Mouse (Mus musculus) Muller cell, postnatal 12 days (primary cell): ENCODE data around the gene Mx1.

Experiments
- DNase-seq: peaks from one replicate; pipeline ENCODE4 v3.0.0-alpha.2; 2015; ENCODE audit errors: inconsistent ontology term

The Mx1 gene

DNA sequence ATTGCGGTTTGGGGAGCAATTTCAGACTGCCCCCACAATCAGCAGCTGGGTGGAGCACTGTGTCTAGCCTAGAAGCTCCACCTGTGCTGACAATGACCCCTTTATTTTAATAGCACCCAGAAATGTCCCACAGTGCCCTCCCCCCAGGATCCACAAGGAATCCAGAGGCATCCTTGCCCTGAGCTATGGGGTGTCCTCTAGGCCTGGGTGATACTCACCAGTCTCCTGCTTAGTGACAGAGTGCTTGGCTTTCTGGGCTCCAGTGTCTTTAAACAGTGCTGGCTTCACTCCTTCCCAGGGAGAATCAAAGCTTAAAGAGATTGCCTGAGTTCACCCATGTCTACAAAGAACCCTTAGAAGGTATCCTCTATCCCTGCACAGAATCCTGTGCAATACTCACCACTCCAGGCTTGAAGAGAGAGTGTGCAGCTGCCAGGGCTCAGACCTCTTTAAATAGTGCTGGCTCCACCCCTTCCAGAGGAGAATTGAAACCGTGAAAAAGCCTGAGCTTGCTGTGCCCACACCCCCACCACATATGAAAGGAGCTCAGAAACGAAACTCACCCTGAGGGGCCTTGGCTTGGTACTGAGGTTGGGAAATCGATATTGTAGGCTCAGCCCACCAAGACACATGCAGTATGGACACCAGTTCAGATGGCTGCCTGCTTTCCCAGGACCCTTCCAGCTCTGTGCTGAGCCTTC, at the start of gene Mx1:
Gene Mx1, minus strand, starts transcription at position 427 of the 701 bp plus-strand sequence.
- DNase-seq = peak; percentile 21

DNA sequence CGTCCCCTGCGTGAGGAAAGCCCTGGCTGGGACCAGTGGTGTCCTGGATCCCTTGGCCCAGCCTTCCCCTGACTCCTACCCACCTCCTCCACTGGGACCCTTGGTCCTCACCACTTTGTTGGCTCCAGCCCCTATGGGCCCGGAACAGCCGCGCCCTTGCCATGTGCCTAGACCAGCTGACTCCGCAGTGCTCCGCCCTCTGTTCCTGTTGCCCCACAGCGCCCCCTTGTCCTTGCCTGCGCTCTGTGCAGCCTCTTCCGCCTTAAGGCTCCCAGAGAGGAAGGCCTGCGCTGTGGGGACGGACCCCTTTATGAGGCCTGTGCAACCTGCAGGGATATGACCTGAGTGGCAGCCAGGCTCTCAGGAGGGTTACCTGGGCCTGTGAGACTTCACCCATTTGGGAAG, 49.6 kb upstream of the Mx1 start:
- DNase-seq = no peak

DNA sequence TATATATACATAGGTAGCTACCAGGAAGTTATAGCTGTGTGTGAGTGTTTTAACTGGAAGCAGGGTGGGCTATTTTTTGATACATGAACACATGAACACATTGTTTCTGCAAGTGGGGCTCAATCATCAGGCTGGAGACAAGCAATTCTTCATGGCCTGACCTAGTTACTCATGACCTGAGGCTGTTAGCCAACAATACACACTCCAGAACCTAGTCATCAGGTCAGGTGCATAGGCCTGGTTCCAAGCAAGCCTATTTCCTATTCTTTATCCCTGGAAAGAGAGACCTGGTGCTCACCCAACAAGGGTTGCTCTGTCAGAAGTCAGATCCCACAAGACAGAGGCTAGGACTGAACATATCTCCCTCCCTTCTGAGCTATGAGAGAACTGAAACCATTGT, 48.8 kb upstream of the Mx1 start:
- peak; percentile 19 for DNase-seq

DNA sequence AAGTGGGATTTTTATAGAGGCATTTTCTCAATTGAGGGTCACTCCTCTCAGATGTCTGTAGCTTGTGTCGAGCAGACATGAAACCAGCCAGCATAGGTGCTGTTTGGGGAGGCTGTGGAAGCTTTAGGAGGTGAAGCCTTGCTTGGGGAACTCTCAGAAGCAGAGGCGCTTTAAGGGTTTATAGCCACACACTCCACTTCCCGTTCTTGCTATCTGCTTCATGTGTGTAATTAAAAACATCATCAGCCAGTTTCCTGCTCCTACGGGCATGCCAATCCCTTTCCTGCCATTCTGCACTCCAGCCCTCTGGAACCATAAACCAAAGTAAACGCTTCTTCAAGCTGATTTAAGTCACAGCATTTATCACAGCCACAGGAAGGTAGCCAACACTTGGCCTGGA, 48.1 kb upstream of the Mx1 start:
- DNase-seq = no peak

DNA sequence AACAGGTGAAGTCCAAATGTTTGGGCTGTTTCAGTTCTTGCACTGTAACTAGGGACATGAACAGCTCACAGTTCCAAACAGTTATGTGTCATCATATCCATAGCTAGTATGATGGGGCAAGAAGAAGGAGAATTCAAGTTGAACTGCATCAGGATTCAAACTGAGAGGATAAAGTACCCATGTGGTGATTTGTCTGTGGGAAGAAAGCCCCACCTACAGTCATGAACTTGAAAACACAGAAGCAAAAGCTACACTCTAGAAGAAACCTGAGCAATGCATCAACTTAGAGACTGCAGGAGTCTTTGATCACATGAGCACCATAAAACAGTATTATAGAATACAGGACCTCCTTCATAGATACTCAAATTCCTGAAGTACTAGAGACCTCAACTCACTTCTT, 45.1 kb upstream of the Mx1 start:
- DNase-seq = no peak

DNA sequence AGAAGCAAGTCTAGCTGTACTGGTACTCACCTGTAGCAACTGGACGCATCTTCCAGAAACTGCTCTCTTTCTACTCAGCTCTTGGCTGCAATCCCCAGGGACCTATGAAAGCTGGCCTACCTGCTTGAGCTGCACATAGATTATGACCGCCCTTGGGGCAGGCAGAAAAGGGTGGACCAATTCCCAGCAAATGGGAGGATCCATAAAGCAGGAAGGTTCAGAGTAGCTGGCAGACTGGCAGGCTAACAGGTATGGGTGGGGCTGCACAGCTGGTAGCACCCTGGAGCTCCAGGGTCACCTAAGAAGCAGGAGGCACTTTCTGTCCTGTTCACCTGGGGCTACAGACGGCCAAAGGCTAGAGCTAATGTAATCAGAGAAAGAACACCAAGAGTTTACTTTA, 42.1 kb upstream of the Mx1 start:
- DNase-seq = no peak

DNA sequence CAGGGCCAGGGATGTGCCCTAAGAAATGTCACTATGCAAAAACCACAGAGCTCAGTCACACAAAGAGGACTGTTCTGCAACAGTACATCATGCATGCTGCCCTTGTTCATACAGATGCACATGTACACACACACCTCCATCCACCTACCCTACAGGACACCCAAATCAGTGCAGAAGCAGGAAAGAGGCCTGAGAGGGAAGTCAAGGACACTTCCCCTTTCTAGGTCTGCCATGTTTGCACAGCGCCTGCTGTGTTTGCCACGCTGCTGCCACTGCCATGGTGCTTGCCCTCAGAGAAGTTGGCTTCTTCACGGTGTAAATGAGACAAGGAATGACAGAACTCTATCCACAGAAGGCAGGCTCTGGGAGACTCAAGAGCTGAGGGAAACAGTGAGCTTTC, 41.1 kb upstream of the Mx1 start:
- no peak for DNase-seq

DNA sequence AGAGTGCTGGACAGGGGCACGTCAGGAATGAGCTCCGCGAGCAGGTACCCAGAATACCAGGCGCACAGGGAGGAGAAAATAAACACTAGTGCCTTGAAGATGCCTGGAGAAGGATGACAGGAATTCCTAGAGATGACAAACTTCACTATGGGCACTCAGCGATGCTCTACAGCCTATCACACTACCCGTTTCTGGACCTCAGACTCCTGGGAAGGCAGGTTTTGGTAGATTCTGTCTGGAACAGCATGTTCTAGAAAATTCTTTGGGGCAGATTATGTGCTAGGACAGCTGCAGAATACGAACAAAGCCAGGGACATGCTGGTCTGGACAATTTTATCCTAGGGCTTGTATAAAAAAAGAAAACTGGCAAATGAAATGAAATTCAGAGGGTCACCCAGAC, 38.2 kb upstream of the Mx1 start:
- DNase-seq = no peak

DNA sequence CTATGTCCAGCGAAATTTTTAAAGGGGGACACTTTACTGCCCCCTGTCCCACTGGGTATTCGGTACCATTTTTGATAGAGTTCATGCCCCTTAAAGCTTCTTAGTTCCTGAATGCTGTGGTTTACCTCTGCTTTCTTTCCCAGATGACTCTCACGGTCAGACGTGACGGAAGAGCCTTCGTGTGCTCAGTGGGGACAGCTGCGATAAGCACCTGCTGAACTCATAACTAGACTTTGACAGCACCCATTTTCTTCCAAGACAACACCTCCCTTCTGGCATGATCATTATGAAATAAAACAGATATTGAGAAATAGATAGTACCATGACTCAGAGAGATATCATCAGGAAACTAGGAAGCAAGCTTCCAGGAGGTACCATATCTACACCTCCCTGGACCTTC, 36.7 kb upstream of the Mx1 start:
- DNase-seq = no peak

DNA sequence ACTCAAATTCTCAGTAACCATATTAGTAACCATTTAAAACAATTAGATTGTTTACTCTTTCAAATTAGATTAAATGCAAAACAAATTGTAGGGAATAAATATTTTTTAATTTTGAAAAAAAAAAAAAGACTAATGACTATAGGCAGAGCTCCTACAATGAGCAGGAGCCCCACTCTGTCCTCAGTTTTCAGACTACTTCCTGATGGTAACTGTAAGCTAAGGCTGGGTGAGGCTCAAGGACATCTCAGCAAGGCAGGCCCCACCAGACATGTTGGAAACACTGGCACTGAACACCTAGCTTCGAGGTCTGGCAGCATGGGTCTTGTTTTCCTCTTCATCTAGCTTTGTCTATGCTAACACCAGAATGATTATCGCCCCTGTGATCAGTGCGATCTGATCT, 35.4 kb upstream of the Mx1 start:
- no peak for DNase-seq

DNA sequence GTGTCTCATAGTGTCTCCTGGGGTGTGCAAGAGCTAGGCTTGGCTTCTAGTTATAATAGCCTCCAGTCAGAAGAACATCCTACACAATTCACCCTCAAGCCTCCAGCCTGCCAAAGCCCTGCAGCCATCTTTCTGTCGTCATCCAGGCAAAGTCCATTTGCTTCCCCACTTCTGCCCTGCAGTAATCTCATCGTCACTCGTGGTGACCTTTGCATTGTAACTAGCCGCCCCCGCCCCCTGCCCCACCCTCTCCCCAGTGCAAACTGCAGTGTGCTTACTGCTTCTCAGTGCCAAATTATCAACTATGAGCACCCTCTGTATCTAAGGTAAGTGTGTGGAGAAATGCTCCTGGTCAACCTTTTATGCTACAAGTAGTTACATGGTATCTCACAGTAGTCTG, 35.0 kb upstream of the Mx1 start:
- no peak for DNase-seq

DNA sequence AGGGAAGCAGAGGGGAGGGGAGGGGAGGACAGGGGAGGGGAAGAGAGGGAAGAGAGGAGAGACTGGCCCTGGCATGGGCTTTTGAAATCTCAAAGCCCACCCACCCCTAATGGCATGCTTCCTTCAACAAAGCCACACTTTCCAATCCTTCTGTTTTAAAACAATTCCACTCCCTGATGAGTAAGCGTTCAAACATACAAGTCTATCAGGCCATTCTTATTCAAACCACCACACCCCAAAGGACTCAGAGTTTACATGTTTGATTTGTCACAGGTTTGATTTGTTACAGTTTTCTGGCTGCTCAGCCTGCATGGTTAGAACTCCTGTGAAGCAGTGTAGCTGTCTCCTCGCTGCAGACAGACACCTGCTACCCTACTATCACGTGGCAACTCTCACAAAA, 33.3 kb upstream of the Mx1 start:
- DNase-seq = no peak

DNA sequence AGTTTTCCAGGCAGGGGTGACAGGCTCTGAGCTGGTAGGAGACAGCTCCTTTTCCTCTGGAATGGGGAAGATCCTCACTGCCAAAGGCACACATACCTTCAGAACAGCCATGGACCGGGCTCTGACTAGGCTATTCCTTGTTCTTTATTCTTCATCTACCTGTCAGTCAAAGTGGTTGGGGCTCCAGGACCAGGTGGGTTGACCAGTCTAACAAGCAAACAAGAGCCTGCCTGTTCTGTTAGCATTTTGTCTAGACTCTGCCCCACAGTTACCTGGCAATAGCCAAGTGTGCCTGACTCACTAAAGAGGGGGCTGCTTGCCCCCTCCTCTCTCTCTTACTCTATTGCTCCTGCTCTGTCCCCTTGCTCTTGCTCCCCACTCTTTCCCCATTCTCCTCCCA, 29.7 kb upstream of the Mx1 start:
- DNase-seq = no peak

DNA sequence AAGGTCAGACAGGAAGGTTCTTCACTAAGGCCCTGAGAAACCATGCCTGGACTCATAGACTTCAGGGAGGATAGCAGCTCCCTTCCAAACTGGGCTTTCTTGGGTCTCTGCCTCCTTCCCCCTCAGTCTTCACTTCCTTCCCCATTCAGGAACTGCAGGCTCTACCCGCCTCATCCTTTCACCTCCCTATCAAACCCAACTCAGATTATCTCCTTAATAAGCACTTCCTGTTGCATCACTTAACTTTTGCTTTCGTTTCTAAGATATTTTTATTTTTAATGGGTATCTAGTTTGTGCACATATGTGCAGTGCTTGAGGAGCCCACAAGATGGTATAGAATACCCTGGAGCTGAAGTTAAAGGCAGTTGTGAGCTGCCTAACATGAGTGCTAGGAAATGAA, 15.9 kb upstream of the Mx1 start:
- DNase-seq = no peak

DNA sequence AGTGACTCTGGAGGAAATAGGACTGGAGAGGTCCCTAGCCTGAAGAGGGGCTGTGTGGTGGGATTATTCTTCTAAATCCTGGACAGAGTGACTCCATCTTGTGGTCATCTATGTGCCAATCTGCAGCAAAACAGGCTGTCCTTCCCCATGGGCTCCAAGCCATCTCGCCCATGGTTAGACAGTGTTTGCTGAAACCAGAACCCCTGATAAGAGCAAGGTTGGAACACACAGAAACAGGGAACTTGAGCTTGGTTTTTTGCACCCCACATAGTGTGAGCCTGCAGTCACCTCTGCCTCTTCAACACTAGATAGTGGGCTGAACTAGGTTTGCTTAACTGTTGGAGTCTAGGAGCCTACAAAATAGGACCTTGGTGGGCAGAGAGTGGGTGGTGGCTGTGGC, 13.8 kb upstream of the Mx1 start:
- DNase-seq = no peak

DNA sequence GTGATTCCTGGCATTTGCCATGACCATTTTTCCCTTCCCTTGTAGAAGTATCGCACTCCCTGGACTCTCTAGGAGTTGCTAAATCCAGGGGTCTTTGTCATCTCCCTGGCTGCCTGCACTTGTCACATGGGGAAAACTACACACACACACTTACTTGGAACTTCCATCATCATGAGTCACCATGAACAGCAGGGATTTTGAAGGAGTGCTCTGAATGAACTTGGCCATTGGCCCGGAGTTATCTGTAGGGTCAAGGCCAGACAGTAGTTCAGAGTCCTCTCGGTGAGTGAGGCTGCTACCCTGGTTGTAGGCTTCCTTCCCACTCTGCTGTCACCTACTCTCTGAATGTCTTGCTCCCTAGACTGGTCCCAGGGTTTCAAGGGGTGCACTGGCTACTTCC, 12.9 kb upstream of the Mx1 start:
- DNase-seq = peak; percentile 79

DNA sequence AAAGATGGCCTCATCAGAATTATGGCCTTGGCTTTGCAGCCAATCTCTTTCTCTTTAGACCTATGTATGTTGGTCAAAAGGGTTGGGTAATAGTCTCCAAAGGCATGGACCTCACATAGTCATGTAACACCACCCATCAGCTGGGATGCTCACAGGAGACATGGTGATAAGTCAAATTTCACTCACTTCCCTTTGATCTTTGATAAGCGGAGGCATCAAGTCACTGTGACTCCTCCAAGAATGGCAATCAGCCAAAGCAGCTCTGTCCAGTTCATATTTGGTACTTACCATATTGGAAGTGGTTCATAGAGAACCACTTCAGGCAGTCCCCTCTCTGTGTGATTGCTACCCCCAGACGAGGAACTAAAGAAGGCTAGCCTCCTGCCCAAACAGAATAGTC, 12.0 kb upstream of the Mx1 start:
- no peak for DNase-seq

DNA sequence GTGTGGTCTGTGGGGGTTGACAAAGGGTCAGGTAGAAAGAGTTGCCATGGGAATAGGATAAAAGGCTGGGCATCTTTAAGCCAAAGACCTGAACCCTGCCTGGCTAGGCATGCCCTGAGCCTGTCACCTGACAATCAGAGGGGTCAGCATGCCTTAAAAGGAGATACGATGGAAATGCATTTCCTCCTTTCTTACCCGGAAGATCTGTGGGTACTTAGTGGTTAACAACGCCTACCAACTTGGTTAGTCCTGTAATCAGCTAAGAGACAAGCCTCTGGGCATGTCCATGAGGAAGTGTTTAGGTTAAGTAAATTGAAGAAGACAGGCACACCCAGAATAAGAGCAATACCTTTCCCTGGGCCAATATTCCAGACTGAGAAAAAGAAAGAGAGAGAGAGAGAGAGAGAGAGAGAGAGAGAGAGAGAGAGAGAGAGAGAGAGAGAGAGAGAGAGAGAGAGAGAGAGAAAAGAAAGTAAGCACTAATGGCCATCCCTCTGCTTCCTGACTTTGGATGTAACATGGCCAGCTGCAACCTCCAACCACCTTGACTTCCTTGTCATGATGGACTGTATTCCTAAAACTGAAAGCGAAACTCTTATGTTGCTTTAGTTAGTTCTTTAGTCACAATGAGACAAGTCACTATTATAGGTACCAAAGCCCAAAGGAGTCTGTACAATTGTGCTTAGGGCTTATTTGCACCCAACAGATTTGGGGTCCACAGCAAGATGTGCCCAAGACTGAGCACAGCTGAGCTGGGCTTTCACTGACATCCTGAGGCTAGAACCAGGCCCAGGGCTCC, 5.5 kb upstream of the Mx1 start:
- no peak for DNase-seq

DNA sequence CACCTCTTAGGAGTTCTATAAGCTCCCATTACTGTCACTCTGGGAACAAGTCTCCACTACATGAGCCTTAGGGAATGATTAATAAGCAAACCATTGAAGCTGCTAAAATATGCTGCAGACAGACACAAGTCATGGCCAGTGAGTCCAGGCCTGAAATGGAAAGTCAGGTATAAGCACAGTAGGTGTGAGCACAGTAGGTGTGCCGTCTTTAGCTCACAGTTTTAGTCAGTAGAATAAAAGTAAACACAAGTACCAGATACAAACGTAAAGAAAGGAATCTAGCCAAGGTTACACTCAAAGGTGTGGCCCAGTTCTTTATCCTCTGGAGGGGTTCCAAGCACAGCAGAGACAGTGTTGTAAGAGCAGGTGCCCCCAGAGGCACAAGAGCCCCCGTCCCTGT, 4.8 kb upstream of the Mx1 start:
- no peak for DNase-seq

DNA sequence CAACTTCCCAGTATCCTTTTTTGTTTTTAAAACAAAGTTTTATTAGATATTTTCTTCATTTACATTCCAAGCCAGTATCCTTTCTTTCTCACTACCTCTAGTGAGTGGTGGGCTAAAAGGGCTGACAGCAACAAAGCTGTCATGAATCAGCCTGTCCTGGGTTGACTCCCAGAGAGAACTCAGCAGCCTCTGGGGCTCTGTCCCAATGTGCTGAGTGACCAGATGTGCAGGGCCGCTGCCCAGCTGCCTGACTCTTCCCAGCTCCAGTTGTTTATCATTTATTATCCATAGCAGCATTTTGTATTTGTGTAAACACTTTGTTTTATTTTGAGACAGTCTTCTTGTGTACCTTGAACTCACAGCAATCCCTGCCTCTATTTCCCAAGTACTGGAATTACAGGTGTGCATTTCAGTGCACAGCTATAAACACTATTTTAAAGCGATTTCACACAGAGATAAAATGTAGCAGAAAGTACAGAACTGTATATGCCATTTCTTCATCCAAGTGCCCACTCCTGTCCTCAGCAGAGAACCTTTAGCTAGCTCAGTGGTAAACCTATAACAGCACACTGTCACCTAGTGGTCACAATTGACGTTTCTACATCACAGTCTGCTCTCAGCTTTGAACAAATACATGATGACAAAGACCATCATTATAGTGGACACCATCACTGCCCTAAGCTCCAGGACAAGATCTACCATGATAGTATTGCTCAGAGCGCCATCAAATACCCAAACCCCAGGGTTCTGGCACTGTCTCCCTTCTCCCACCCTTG, 3.7 kb upstream of the Mx1 start:
- peak; percentile 35 for DNase-seq

DNA sequence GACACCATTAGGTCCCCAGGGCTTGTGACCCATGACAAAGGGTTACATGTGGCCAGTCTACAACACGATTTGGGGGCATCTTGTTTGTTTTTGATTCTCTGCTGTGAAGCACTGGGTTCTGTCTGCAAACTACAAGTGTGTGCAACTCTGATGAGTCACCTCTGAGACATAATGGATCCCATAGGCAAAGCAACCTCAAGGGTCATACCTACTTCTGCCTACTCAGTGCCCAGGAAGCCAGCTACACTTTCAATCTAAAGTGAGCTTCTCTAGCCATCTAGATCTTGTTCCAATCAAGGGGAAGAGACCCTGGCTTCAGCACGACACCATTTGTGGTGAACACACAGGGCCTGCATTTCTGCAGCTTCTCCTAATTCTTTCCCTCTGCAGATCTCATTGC, 1.4 kb downstream of the Mx1 start:
- no peak for DNase-seq

DNA sequence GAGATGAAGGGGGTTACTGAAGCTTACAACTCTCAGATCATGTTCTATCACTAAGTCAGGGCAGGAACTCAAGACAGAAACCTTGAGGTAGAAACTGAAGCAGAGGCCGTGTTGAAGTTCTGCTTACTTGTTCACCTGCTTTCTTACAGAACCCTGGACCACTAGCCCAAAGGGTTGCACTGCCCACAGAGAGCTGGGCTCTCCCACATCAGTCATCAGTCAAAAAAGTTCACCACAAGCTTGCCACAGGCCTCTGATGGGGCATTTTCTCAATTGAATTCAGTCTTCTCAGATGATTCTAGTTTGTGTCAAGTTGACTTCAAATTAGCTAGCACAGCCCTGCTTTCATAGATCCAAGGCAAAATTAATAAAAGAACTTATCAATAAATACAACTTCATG, 2.9 kb downstream of the Mx1 start:
- no peak for DNase-seq

DNA sequence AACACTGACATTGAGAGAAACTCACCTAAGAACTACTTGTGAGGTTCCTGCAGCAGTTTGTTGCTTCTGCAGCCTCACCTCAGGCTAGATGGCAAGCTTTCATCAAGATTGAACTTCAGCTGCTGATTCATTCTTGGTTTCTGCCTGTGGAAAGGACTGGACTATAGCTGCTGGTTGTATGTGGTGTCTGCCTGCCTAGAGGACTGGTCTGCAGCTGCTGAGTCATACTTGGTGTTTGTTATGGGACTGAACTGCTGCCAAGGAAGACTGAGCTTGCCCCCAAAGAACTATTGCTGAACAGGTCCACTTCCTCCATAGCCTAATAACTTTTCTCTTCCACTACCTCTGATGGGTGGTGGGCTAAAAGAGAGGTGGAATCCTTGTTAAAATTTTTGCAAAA, 15.3 kb downstream of the Mx1 start:
- peak; percentile 26 for DNase-seq
